Mouse (Mus musculus) spleen, adult 2 months (tissue): ENCODE results near the gene Epha2. TPM values are rescaled to one million over a fixed set of nuclear protein-coding genes. Genes with fewer than 3 reads are reported as not detected.

Experiments used
- DNase-seq, 2 experiments: peaks; one replicate each; pipeline versions ENCODE4 v3.0.0 to v3.0.0-alpha.2; 2012 to 2021; ENCODE audit warnings: low spot score in 2 of 2, low read depth in 1 of 2
- H3K27ac ChIP-seq: fragments of 200-500 bp; 2 replicates; pipeline ENCODE4 v1.5.1; 2012; ENCODE audit warnings: low read length, inconsistent platforms; ENCODE audit not compliant: insufficient read depth
- H3K27me3 ChIP-seq: fragments of 200-500 bp; 2 replicates; pipeline ENCODE4 v1.6.1; 2012; ENCODE audit warnings: mild to moderate bottlenecking, moderate library complexity, low read length, inconsistent platforms; ENCODE audit not compliant: control insufficient read depth, insufficient read depth
- H3K36me3 ChIP-seq: fragments of 200-500 bp; 2 replicates; pipeline ENCODE4 v1.6.1; 2012; ENCODE audit warnings: mild to moderate bottlenecking, low read length, inconsistent platforms; ENCODE audit not compliant: control insufficient read depth, insufficient read depth
- H3K4me1 ChIP-seq: fragments of 200-500 bp; 2 replicates; pipeline ENCODE4 v1.6.1; 2011; ENCODE audit warnings: inconsistent platforms; ENCODE audit not compliant: control insufficient read depth, insufficient read depth, insufficient read length
- H3K4me3 ChIP-seq: fragments of 200-500 bp; 2 replicates; pipeline ENCODE4 v1.5.1; 2011; ENCODE audit warnings: mild to moderate bottlenecking, inconsistent platforms; ENCODE audit not compliant: insufficient read depth, insufficient read length; ENCODE audit errors: extremely low read depth
- CTCF ChIP-seq: fragments of 200-500 bp; IDR thresholded peaks from 2 replicates; pipeline ENCODE4 v1.5.1; 2011; ENCODE audit warnings: mild to moderate bottlenecking, inconsistent platforms; ENCODE audit not compliant: insufficient read depth, insufficient read length, insufficient replicate concordance; ENCODE audit errors: extremely low read depth
- POLR2A ChIP-seq: fragments of 200-500 bp; IDR thresholded peaks from 2 replicates; pipeline ENCODE4 v1.6.1; 2011; ENCODE audit warnings: low read depth, low read length, inconsistent platforms
- WGBS: fragments of 180-500 bp; shearing (Covaris S2); methylation state at CpG from one replicate; pipeline ENCODE4 v1.1.7; 2018; 5-methylcytosine and 5-hydroxymethylcytosine counted together
- polyA plus RNA-seq: library from polyadenylated mRNA; depleted of rRNA; stranded (reverse); fragments of >200 nt; gene quantifications from 2 replicates; pipeline ENCODE4 v1.2.3, GENCODE M21; 2012

The Epha2 gene
- polyA plus RNA-seq, 1 experiment = 8.0 TPM

DNA sequence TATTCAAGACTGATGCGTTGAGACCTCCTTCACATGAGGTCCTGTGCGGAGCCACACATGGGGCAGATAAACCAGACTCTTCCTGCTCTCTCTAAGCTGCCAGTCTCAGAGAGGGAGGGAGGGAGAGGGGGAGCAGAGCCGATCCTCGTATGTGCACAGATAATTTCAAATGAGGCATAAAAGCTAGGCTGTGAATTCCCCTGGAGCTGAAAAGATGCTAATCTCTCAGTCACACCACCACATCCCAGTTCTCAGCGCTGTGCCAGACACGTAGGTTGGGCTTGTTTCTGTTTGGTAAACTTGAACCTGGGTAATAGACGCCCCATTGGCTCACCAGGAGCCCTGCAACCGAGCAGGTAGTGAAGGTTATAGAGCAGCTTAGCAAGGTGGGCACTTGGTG, 12.4 kb downstream of the Epha2 start:
- TF ChIP-seq CTCF (no peak), POLR2A (no peak)
- no peaks in the 10 kb centered on the region for H3K4me1 ChIP-seq

DNA sequence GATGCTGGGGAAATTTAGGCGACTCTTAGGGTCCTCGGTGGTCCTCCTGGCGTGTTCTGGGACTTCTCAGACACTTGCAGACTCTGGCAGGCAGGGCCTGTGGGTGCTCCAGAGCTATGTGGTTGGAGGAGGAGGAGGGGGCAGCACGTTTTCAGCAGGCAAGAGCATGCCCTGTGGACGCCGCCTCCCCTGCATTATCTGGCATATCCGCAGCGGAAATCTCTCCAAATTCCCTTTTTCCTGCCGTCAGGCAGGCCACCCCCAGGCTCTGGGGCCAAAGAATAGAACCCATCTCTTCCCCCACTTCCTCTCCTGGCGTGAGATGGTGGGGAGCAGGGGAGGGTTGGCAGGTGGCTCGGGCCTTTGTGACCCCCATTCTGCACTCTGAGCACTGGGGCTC, 12.9 kb downstream of the Epha2 start:
- H3K4me1 ChIP-seq = no peaks in the 10 kb centered on the region
- peak overlapping the region; percentile 26; the same call in 1 of the 2 replicates for H3K27ac ChIP-seq

More for the DNA sequence above, 12.4 kb downstream of the Epha2 start:
- no peak for DNase-seq
- Histone ChIP-seq H3K27me3 (no peaks in the 10 kb centered on the region), H3K27ac (peak overlapping the region; percentile 26; the same call in 1 of the 2 replicates), H3K36me3 (no peaks in the 10 kb centered on the region), H3K4me3 (no peak overlapping the region)
- WGBS = 76% methylated on average over 8 of the region's 8 CpGs

DNA sequence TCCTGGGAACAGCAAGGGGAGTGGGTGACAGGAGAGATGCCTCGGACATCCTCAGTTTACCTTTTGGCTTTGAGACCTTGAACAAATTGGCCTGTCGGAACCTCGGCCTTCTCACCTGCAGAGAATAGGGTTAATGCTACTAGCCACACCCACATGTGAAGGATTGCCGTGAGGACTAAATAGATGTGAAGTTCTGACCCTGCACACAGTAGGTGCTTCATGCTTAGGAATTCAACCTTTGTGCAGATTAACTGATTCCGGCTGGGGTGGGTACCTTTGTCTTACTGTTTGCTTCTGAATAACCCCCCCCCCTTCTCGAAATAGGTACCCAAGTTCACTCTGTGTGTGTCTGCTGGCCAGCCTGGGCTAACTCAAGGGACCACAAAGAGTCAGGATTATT, 13.7 kb downstream of the Epha2 start:
- H3K27ac ChIP-seq = peak overlapping the region; percentile 17; the same call in 1 of the 2 replicates
- H3K36me3 ChIP-seq = no peaks in the 10 kb centered on the region
- no peaks in the 10 kb centered on the region for H3K4me1 ChIP-seq
- DNase-seq = no peak
- H3K4me3 ChIP-seq = no peak overlapping the region
- WGBS = 90% methylated on average over 6 of the region's 6 CpGs
- TF ChIP-seq POLR2A (no peak), CTCF (no peak)
- no peaks in the 10 kb centered on the region for H3K27me3 ChIP-seq

More for the DNA sequence above, 12.9 kb downstream of the Epha2 start:
- TF ChIP-seq CTCF (no peak), POLR2A (no peak)
- WGBS = 56% methylated on average over 11 of the region's 11 CpGs
- DNase-seq = no peak
- Histone ChIP-seq H3K4me3 (no peak overlapping the region), H3K27me3 (no peaks in the 10 kb centered on the region), H3K36me3 (no peaks in the 10 kb centered on the region)

DNA sequence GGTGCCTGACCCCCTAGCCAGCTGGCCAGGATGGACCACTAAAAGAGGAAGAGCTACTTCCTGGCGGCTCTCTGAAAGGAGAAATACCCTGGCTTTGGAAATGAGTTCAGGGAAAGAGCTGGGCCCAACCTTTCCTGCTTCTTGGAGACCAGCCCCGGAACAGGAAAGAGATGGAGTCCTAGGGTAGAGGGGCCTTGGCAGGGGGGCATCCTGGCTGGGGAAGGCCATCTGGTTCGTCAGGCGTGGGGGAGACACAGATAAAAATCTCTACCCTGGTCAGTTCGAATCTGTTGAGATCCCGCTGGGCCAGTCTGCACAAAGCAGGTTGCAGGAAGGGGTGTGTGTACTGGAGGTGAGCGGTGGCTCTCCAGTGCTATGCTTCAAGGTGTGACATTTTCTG, 15.0 kb downstream of the Epha2 start:
- 46% methylated on average over 7 of the region's 7 CpGs for WGBS
- H3K36me3 ChIP-seq = no peaks in the 10 kb centered on the region
- no peaks in the 10 kb centered on the region for H3K4me1 ChIP-seq
- DNase-seq = no peak
- H3K27ac ChIP-seq = no peak overlapping the region
- no peaks in the 10 kb centered on the region for H3K27me3 ChIP-seq
- no peak for TF ChIP-seq POLR2A
- TF ChIP-seq CTCF = no peak
- H3K4me3 ChIP-seq = no peak overlapping the region

DNA sequence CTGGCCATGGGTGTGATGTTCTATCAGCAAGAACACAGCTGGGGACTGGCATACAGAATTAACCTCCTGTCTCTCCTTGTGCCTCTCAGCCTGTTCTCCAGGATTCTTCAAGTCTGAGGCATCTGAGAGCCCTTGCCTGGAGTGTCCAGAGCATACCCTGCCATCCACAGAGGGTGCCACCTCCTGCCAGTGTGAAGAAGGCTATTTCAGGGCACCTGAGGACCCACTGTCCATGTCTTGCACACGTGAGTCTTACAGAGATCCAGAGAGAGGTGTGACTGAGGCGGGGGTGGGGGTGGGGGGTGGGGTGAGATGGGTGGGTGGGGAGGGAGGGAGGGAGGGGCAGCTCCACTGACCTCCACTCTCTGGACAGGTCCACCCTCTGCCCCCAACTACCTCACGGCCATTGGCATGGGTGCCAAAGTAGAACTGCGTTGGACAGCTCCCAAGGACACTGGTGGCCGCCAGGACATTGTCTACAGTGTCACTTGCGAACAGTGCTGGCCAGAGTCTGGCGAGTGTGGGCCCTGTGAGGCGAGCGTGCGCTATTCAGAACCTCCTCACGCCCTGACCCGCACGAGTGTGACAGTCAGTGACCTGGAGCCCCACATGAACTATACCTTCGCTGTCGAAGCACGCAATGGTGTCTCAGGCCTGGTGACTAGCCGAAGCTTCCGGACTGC, 15.6 kb downstream of the Epha2 start:
- 90% methylated on average over 18 of the region's 18 CpGs for WGBS
- Histone ChIP-seq H3K27me3 (no peaks in the 10 kb centered on the region), H3K4me3 (no peak overlapping the region), H3K4me1 (no peaks in the 10 kb centered on the region), H3K27ac (no peak overlapping the region), H3K36me3 (no peaks in the 10 kb centered on the region)
- TF ChIP-seq POLR2A (no peak), CTCF (no peak)
- DNase-seq = no peak

DNA sequence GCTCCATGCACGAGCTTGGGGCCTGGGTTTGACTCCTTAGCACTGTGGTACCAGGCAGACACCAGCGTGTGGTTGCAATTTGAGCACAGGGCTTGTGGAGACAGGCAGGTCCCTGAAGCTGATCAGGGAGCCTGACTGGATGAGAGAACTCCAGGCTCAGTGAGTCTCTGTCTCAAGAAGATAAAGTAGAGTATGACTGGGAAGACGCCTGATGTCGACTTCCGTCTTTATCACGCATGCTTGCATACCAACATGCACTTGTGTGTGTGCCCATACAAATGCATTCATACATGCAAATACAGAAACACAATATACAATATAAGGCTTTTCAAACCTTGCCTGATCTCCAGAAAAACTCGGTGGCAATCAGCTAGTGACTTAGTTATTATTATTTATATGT, 16.9 kb downstream of the Epha2 start:
- Histone ChIP-seq H3K36me3 (no peaks in the 10 kb centered on the region), H3K4me3 (no peak overlapping the region), H3K27me3 (no peaks in the 10 kb centered on the region), H3K4me1 (no peaks in the 10 kb centered on the region), H3K27ac (no peak overlapping the region)
- no peak for DNase-seq
- no peak for TF ChIP-seq CTCF
- TF ChIP-seq POLR2A = no peak
- WGBS = 90% methylated on average over 7 of the region's 7 CpGs

DNA sequence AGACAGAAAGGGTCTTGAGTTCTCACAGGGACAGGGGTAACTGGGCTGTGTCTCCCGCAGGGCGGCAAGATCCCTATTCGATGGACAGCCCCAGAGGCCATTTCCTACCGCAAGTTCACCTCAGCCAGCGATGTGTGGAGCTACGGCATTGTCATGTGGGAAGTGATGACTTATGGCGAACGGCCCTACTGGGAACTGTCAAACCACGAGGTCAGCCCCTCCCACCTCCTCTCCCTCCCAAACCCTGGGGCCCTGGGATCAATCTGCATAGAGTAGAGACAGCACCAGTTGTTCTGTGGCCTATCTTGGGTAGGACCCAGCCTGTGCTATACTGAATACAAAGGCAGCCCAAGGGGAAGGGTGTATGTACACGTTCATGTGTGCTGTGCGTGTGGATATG, 21.5 kb downstream of the Epha2 start:
- Histone ChIP-seq H3K27ac (no peak overlapping the region), H3K27me3 (no peaks in the 10 kb centered on the region), H3K4me1 (no peaks in the 10 kb centered on the region), H3K36me3 (no peaks in the 10 kb centered on the region), H3K4me3 (no peak overlapping the region)
- WGBS = 68% methylated on average over 11 of the region's 11 CpGs
- no peak for DNase-seq
- TF ChIP-seq POLR2A (no peak), CTCF (no peak)

DNA sequence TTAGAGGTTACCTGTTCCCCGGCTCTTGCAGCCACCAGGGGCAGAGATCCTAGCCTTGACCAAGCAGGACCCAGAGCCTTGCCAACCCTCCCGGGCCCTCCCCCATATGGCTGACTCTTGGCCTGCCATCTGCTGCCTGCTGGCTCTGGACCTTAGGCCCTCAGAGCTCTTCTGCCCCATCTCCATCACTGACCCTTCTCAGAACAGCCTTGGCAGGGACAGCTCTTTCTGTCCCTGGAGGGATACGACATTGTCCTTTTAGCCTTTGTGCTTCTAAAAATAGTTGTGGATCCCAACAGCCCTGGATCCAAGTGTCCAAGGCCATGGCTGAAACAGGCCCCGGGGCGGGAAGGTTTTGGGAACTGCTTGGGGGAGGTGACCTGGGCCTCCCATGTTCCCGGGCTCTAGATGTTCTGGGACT, 23.7 kb downstream of the Epha2 start:
- H3K27ac ChIP-seq = no peak overlapping the region
- TF ChIP-seq CTCF (no peak), POLR2A (no peak)
- WGBS = 81% methylated on average over 6 of the region's 6 CpGs
- no peaks in the 10 kb centered on the region for H3K27me3 ChIP-seq
- H3K4me3 ChIP-seq = no peak overlapping the region
- no peak for DNase-seq
- H3K4me1 ChIP-seq = no peaks in the 10 kb centered on the region
- no peaks in the 10 kb centered on the region for H3K36me3 ChIP-seq
